Mouse (Mus musculus) erythroblast, embryonic 14.5 days (primary cell): ENCODE data around the gene Rexo5.

Experiments used
- GATA1 ChIP-seq: IDR thresholded peaks from 2 replicates; pipeline ENCODE4 v1.6.1; 2012; ENCODE audit warnings: low read length, inconsistent platforms, mixed read lengths
- TAL1 ChIP-seq: IDR thresholded peaks from 3 replicates; pipeline ENCODE4 v1.6.1; 2012; ENCODE audit warnings: low read length, inconsistent platforms, mixed read lengths

DNA sequence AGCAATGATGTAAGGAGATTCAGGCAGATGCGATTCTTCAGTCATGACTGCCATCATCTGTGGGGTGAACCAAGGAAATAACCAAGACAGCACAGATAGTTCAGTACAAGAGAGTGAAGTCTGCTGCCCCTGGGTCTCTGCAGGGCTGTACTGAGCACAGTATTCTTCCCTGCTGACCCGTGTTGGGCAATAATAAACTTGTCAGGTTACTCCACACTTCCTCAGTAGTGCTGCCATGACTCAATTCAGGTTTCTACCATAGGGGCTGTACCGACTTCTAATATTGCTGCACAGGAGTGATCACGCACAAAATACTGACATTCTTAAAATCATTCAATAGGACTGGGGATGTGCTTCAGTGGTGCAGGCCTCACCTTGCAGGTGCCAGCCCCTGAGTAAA is 85.4 kb downstream of the Rexo5 start:
- TF ChIP-seq GATA1, result no peak
- no peak for TF ChIP-seq TAL1
